9 mouse cellular contexts compared by ENCODE assay signal in genomic region chr6:34353658-34354353, GRCm38 (mm10). TPM values are rescaled to one million over a fixed set of nuclear protein-coding genes. Genes with fewer than 3 reads are reported as not detected.
DNase-seq lines count a peak whose midpoint lies in the region; ATAC-seq and TF ChIP-seq lines count a peak whose summit lies in the region.
"Had no signal": no experiment of that assay in that cellular context is flagged by ENCODE, and none has a peak within 500 bp of the region (broad histone marks: within the 10 kb centered on the region; RNA-seq: fewer than 3 reads in every experiment).

Gene Akr1b8 (plus strand): TSS chr6:34354119.

- peaks cover 7% of the 10 kb centered on the region for H3K4me1 ChIP-seq in embryonic fibroblast, embryonic 13.5 days (ENCODE audit: control insufficient read depth, insufficient read depth, low read length)
- H3K4me1 ChIP-seq in intestine, embryonic 14.5 days (replicated peaks; ENCODE audit: control insufficient read depth, insufficient read depth, low read length), result 0 out of 2 replicates have a peak, but pooled peaks cover 8% of the 10 kb centered on the region
- peaks cover 7% of the 10 kb centered on the region; the same call in 1 of the 2 replicates for H3K4me1 ChIP-seq in midbrain, embryonic 15.5 days

- TF ChIP-seq CTCF in embryonic fibroblast, embryonic 13.5 days (IDR thresholded peaks at IDR 0.05; ENCODE audit: borderline replicate concordance, insufficient read depth, low read length), result no peak

- H3K9ac ChIP-seq in intestine, embryonic 14.5 days (ENCODE audit: low read length), result no peak within 1 kb of the TSS
- no peak within 1 kb of the TSS for H3K9ac ChIP-seq in midbrain, embryonic 15.5 days

- peak; percentile 95 for DNase-seq in heart, adult 11 months
- DNase-seq in heart, adult 8-10 months (ENCODE audit: low spot score), result no peak
- peak; percentile 43 to 50 for DNase-seq in adrenal gland, postnatal 36 days
- DNase-seq in intestine, embryonic 14.5 days (ENCODE audit: low spot score), result no peak
- no peak for DNase-seq in gastrocnemius, postnatal 10 days
- DNase-seq in gastrocnemius, adult 18-20 months (ENCODE audit: low spot score), result no peak

- no peaks in the 10 kb centered on the region for H3K9me3 ChIP-seq in intestine, embryonic 14.5 days (ENCODE audit: control insufficient read depth, low read length)
- no peaks in the 10 kb centered on the region for H3K9me3 ChIP-seq in midbrain, embryonic 15.5 days

- peak; percentile 41 for ATAC-seq in intestine, embryonic 14.5 days (replicated peaks; ENCODE audit: low FRiP score, low TSS enrichment, low read depth)
- ATAC-seq in midbrain, embryonic 15.5 days (replicated peaks), result no peak

- peak within 1 kb of the TSS; percentile 50 for H3K4me2 ChIP-seq in intestine, embryonic 14.5 days (ENCODE audit: low read length)
- H3K4me2 ChIP-seq in midbrain, embryonic 15.5 days, result peak within 1 kb of the TSS; percentile 36

- H3K27ac ChIP-seq in embryonic fibroblast, embryonic 13.5 days (ENCODE audit: insufficient read depth, low read length), result peak within 1 kb of the TSS; percentile 91
- no peak within 1 kb of the TSS for H3K27ac ChIP-seq in intestine, embryonic 14.5 days (ENCODE audit: low read depth)
- no peak within 1 kb of the TSS for H3K27ac ChIP-seq in midbrain, embryonic 15.5 days

- H3K4me3 ChIP-seq in embryonic fibroblast, embryonic 13.5 days (ENCODE audit: insufficient read depth, low read length), result peak within 1 kb of the TSS; percentile 48
- peak within 1 kb of the TSS; percentile 15; the same call in 1 of the 2 replicates for H3K4me3 ChIP-seq in intestine, embryonic 14.5 days (ENCODE audit: low read depth, low read length)
- H3K4me3 ChIP-seq in midbrain, embryonic 15.5 days, result 0 out of 2 replicates have a peak within 1 kb of the TSS, but pooled peaks have one; percentile 2
- H3K4me3 ChIP-seq: erythroblast, embryonic 14.5 days had no signal

- 13% methylated on average over 16 of the region's 16 CpGs for WGBS in intestine, embryonic 14.5 days
- 12% methylated on average over 16 of the region's 16 CpGs for WGBS in midbrain, embryonic 15.5 days

- H3K36me3 ChIP-seq in intestine, embryonic 14.5 days (ENCODE audit: control insufficient read depth, insufficient read depth, low read length), result no peaks in the 10 kb centered on the region
- H3K36me3 ChIP-seq in midbrain, embryonic 15.5 days (replicated peaks), result no peaks in the 10 kb centered on the region

- no peaks in the 10 kb centered on the region for H3K27me3 ChIP-seq in intestine, embryonic 14.5 days (replicated peaks; ENCODE audit: control insufficient read depth, insufficient read depth, low read length)
- no peaks in the 10 kb centered on the region for H3K27me3 ChIP-seq in midbrain, embryonic 15.5 days (replicated peaks)

- TF ChIP-seq POLR2A in embryonic fibroblast, embryonic 13.5 days (IDR thresholded peaks at IDR 0.05; ENCODE audit: low read depth, low read length), result peak; percentile 70

RNA-seq across cellular contexts. Expression of gene Akr1b8, which starts in this region (rescaled TPM):
- 1 to 10 TPM; 3.7 to 4.6 (median 3.9) TPM for total RNA-seq in heart, adult 8-10 months (2022)
- total RNA-seq in adrenal gland, postnatal 36 days (2021), result 100 to 1,000 TPM; 233 to 373 TPM
- polyA plus RNA-seq in embryonic fibroblast, embryonic 13.5 days (2011; ENCODE audit: insufficient read length, low read depth, missing spikeins), result 53.5 and 71.1 TPM in 2 replicates
- 6.2 and 6.6 TPM in 2 replicates for polyA plus RNA-seq in intestine, embryonic 14.5 days (2014; fragmentation: Nextera tagmentation; extraction: Ambion mirVana)
- 2.6 TPM in 2 replicates for polyA plus RNA-seq in midbrain, embryonic 15.5 days (2015; fragmentation: Nextera tagmentation; extraction: Ambion mirVana)
- total RNA-seq in gastrocnemius, postnatal 10 days (2021), result 1 to 10 TPM; 5.9 to 6.7 TPM
- total RNA-seq in gastrocnemius, adult 18-20 months (2021), result 1 to 10 TPM; 2.6 TPM
- polyA plus RNA-seq: erythroblast, embryonic 14.5 days had no signal

Comparison
In these comparisons a context has a peak if more than half of its experiments do, and no peak if none do; other contexts are left out.
1. RNA of gene Akr1b8 (total RNA-seq): 233 to 373 TPM in adrenal gland, postnatal 36 days; 5.9 to 6.7 TPM in gastrocnemius, postnatal 10 days, 3.7 to 4.6 TPM in heart, adult 8-10 months and 2.6 TPM in gastrocnemius, adult 18-20 months; every median in the first group is over 10 times any median in the second.
2. DNase-seq: peak in heart, adult 11 months (single experiment) and adrenal gland, postnatal 36 days (2 of 2); none in heart, adult 8-10 months (single experiment), intestine, embryonic 14.5 days (single experiment), gastrocnemius, postnatal 10 days (single experiment) and gastrocnemius, adult 18-20 months (single experiment).
3. Peak in every context shown above with its lines, with median percentiles within 50 percentile points of each other: H3K4me3 ChIP-seq.